Mouse (Mus musculus) left cerebral cortex, postnatal 36 days (tissue): ENCODE results near the gene Olfr106-ps. TPM values are rescaled to one million over a fixed set of nuclear protein-coding genes. Genes with fewer than 3 reads are reported as not detected.

ENCODE experiments used
- DNase-seq, 2 experiments: peaks; one replicate each; pipeline ENCODE4 v3.0.0; 2021 to 2022; ENCODE audit warnings: low spot score in 2 of 2, mixed read lengths in 1 of 2
- intact Hi-C: fragments of 180-260 bp; cut with DNase I; formaldehyde crosslinking; loops from one replicate; pipeline ENCODE4 v1.15.1; 2025
- total RNA-seq, 2 experiments: library from RNA; stranded (reverse); gene quantifications; 2 replicates each; pipeline ENCODE4 v1.2.3; 2021

The Olfr106-ps gene
- not detected for total RNA-seq

GRCm38 (mm10) chr17:37390093-37390492 lies at the start of gene Olfr106-ps:
Gene Olfr106-ps, plus strand, starts transcription at chr17:37390393.
- no peak for DNase-seq
- intact Hi-C loops, result no loop called here

DNA sequence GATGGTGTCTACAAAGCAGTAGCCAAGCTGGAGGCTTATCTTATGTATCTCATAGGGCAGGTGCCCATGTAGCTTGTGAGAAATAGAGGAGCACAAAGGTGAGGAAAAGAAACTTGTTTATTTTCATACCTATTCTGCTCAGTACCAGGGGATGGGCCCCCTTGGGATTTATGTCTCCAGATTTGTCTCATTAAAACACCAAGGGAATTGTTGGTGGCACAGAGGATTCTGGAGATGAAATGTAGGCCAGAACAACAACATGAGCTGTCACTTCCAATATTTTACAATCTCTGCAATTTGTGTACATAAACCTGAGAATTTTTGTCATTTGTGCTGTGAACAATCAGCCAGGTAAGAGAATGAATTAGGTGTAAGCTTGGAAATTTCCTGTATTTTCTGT lies 30.9 kb upstream of the Olfr106-ps start, which contains the start of gene Olfr104-ps:
Olfr104-ps (plus strand) TSS at position 301 of the 400 bp plus-strand sequence.
- no peak for DNase-seq
- intact Hi-C loops, result no loop called here

DNA sequence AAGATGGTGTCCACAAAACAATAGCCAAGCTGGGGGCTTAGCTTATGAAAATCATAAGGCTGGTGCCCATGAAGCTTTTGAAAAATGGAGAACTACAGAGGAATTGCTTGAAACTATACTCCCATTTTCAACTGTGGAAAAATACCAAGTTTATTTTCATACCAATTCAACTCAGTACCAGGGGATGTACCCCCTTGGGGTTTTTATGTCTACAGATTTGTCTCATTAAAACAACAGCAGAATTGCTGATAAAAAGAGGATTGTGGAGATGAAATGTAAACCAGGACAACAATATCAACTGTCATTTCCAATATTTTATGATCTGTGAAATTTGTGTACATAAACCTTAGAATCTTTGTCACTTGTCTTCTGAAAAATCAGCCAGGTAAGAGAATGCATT lies 11.5 kb upstream of the Olfr106-ps start, which contains the start of gene Olfr105-ps:
Olfr105-ps (plus strand) TSS at position 301 of the 400 bp plus-strand sequence.
- no peak for DNase-seq
- intact Hi-C loops, result no loop called here

DNA sequence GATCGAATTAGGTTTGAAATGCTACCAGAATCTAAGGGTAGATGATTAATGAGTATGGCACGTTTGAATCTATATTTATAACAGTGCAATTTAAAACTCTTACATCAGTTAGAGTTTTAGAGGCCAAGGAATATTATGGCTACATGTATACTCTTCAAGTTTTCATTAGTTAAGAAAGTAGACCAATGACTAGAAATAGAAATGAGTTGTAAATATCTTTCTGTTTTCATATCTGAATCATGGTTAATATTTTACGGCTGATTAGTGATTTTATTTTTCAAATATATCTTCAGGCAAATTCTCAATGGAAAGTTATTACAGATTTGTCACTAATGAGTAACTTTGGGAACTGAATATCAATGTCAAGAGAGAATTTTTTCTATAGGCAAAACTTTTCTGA lies 8.7 kb downstream of the Olfr106-ps start, which contains the start of gene Olfr107:
Olfr107 (plus strand) TSS at position 301 of the 400 bp plus-strand sequence.
- intact Hi-C loops, result no loop called here
- DNase-seq, result no peak

- intact Hi-C loops, result no loop called here
Measured at GRCm38 (mm10) chr17:37413380-37413779, 23.2 kb downstream of the Olfr106-ps start.

DNA sequence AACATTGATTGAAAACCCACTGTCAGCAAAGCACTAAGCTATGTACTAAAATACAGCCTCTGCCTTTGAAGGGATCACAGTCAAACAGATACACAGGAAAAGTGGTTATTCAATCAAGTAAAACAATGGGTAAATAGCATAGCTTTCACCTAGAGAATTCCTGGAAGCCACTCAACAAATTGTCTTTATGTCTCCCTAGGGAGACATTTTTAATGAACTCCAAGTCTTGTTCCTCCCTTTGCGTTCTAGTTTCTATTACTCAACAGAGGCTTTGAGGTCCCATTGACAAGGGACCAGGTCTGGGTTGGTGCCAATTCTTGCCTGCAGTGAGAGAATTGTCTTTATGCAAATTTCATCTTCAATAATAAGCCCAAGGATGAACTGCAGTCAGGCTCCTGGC lies 55.0 kb downstream of the Olfr106-ps start, which contains the start of gene Olfr108:
Olfr108 (plus strand) TSS at position 301 of the 400 bp plus-strand sequence.
- no peak for DNase-seq
- intact Hi-C loops, result no loop called here

More at GRCm38 (mm10) chr17:37413380-37413779, 23.2 kb downstream of the Olfr106-ps start:
- no peak for DNase-seq

Other genes starting within 250 kb of the Olfr106-ps start
- gene Olfr93, start 228.9 kb upstream of the Olfr106-ps start, total RNA-seq, result not detected
- not detected for gene Ubd, start 196.5 kb upstream of the Olfr106-ps start, total RNA-seq
- not detected for gene Olfr94, start 189.4 kb upstream of the Olfr106-ps start, total RNA-seq
- not detected for gene Olfr95, start 177.3 kb upstream of the Olfr106-ps start, total RNA-seq
- gene Olfr96, start 170.2 kb upstream of the Olfr106-ps start, total RNA-seq, result not detected
- not detected for gene Olfr97, start 153.1 kb upstream of the Olfr106-ps start, total RNA-seq
- not detected for gene Olfr98, start 126.6 kb upstream of the Olfr106-ps start, total RNA-seq
- gene H2-M3, start 120.2 kb upstream of the Olfr106-ps start, total RNA-seq, result 1 to 10 TPM; 3.2 to 3.4 TPM
- not detected for gene Olfr99, start 106.9 kb upstream of the Olfr106-ps start, total RNA-seq
- not detected for gene Olfr101, start 86.1 kb upstream of the Olfr106-ps start, total RNA-seq
- not detected for gene Olfr102, start 73.3 kb upstream of the Olfr106-ps start, total RNA-seq
- not detected for gene Olfr103, start 50.7 kb upstream of the Olfr106-ps start, total RNA-seq
- gene Olfr104-ps, start 30.8 kb upstream of the Olfr106-ps start, total RNA-seq, result not detected
- not detected for gene Olfr105-ps, start 11.4 kb upstream of the Olfr106-ps start, total RNA-seq
- gene Olfr107, start 8.8 kb downstream of the Olfr106-ps start, total RNA-seq, result not detected
- not detected for gene Olfr108, start 55.1 kb downstream of the Olfr106-ps start, total RNA-seq
- gene Olfr109, start 68.5 kb downstream of the Olfr106-ps start, total RNA-seq, result not detected
- gene H2-M2, start 93.2 kb downstream of the Olfr106-ps start, total RNA-seq, result not detected
- under 1 TPM in 1 of 2 experiments, not detected in 1; 0.22 TPM for gene Olfr110, start 102.1 kb downstream of the Olfr106-ps start, total RNA-seq
- gene Olfr111, start 117.6 kb downstream of the Olfr106-ps start, total RNA-seq, result under 1 TPM in 1 of 2 experiments, not detected in 1; 0.17 TPM
- not detected for gene Olfr112, start 179.1 kb downstream of the Olfr106-ps start, total RNA-seq
- not detected for gene Olfr113, start 187.3 kb downstream of the Olfr106-ps start, total RNA-seq
- not detected for gene Olfr114, start 202.3 kb downstream of the Olfr106-ps start, total RNA-seq
- not detected for gene Olfr115, start 236.7 kb downstream of the Olfr106-ps start, total RNA-seq
- not detected for gene Olfr116, start 236.8 kb downstream of the Olfr106-ps start, total RNA-seq